Mouse (Mus musculus) hindbrain, embryonic 14.5 days (tissue): ENCODE measurements around the gene Hlf. TPM values are rescaled to one million over a fixed set of nuclear protein-coding genes. Genes with fewer than 3 reads are reported as not detected.

ENCODE experiments used
- ATAC-seq: fragments of 200-750 bp; cut with Nextera tagmentation; 2 replicates; pipeline ENCODE4 v1.8.0; 2017; ENCODE audit warnings: moderate number of reproducible peaks, mild to moderate bottlenecking, moderate TSS enrichment, moderate library complexity; ENCODE audit not compliant: low FRiP score
- DNase-seq: peaks from one replicate; pipeline ENCODE4 v3.0.0-alpha.2; 2015; ENCODE audit warnings: low spot score
- H3K27ac ChIP-seq: fragments of 300-500 bp; sonication (generic); 2 replicates; pipeline ENCODE4 v1.5.1; 2014; ENCODE audit warnings: mild to moderate bottlenecking, moderate library complexity
- H3K27me3 ChIP-seq: fragments of 300-500 bp; sonication (generic); 2 replicates; pipeline ENCODE4 v1.6.1; 2014; ENCODE audit warnings: mild to moderate bottlenecking, low read length, mixed read lengths; ENCODE audit not compliant: control insufficient read depth, insufficient read depth
- H3K36me3 ChIP-seq: fragments of 300-500 bp; sonication (generic); replicated peaks from 2 replicates; pipeline ENCODE4 v1.6.1; 2014; ENCODE audit not compliant: control insufficient read depth, insufficient read depth
- H3K4me1 ChIP-seq: fragments of 300-500 bp; sonication (generic); replicated peaks from 2 replicates; pipeline ENCODE4 v1.6.1; 2014; ENCODE audit warnings: antibody characterized with exemption, low read length, mixed read lengths; ENCODE audit not compliant: control insufficient read depth, insufficient read depth
- H3K4me2 ChIP-seq: fragments of 300-500 bp; sonication (generic); replicated peaks from 2 replicates; pipeline ENCODE4 v1.6.1; 2014; ENCODE audit warnings: mild to moderate bottlenecking, moderate library complexity
- H3K4me3 ChIP-seq: fragments of 300-500 bp; sonication (generic); replicated peaks from 2 replicates; pipeline ENCODE4 v1.5.1; 2014; ENCODE audit warnings: mild to moderate bottlenecking, low read length
- H3K9ac ChIP-seq: fragments of 300-500 bp; sonication (generic); 2 replicates; pipeline ENCODE4 v1.6.1; 2014
- H3K9me3 ChIP-seq: fragments of 300-500 bp; sonication (generic); 2 replicates; pipeline ENCODE4 v1.6.1; 2016; ENCODE audit warnings: low read length; ENCODE audit not compliant: control insufficient read depth
- WGBS: fragments of 180-500 bp; shearing (Covaris S2); extraction: QIAGEN DNeasy Blood & Tissue Kit; methylation state at CpG from one replicate; pipeline ENCODE4 v1.1.7; 2014; 5-methylcytosine and 5-hydroxymethylcytosine counted together
- polyA plus RNA-seq: library from polyadenylated mRNA; unstranded; fragments of >200 nt; fragmentation: Nextera tagmentation; extraction: Ambion mirVana; gene quantifications from 2 replicates; pipeline ENCODE4 v1.2.1, GENCODE M21; 2014

Hlf gene
- polyA plus RNA-seq, 1 experiment from 2014 or later = 3.6 TPM

DNA sequence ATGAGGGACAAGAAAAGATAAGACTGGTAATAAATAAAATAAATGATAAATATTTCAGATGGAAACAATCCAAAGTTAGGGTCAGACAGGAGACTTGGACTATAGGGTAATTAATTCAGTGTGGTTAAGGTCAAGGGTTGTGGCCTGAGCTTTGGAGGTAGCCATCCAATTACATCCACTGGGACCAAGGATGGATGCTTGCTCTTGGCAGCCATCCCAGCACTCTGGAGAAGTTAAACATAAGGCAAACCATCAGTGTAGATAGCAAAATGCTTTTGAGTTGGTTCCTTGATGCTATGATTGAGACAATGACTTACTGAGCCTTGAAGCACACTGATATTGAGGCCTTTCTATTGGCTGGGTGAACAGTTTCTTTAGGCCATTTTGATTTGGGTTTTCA is 97.9 kb downstream of the Hlf start:
- no peak overlapping the region for H3K4me3 ChIP-seq
- no peak overlapping the region for H3K4me2 ChIP-seq
- ATAC-seq (no peak), DNase-seq (no peak)
- no peaks in the 10 kb centered on the region for H3K27me3 ChIP-seq
- no peaks in the 10 kb centered on the region for H3K36me3 ChIP-seq
- no peaks in the 10 kb centered on the region for H3K9me3 ChIP-seq
- no peak overlapping the region for H3K9ac ChIP-seq
- no peaks in the 10 kb centered on the region for H3K4me1 ChIP-seq
- no peak overlapping the region for H3K27ac ChIP-seq

- WGBS = 56% methylated on average over 4 of the region's 4 CpGs
- Histone ChIP-seq H3K36me3 (no peaks in the 10 kb centered on the region), H3K4me2 (no peak overlapping the region), H3K27ac (no peak overlapping the region), H3K4me3 (no peak overlapping the region), H3K4me1 (no peaks in the 10 kb centered on the region), H3K9ac (no peak overlapping the region), H3K9me3 (no peaks in the 10 kb centered on the region), H3K27me3 (no peaks in the 10 kb centered on the region)
- no peak for DNase-seq
- ATAC-seq = no peak
Observed at GRCm38 (mm10) chr11:90291156-90291555, 99.5 kb downstream of the Hlf start.

DNA sequence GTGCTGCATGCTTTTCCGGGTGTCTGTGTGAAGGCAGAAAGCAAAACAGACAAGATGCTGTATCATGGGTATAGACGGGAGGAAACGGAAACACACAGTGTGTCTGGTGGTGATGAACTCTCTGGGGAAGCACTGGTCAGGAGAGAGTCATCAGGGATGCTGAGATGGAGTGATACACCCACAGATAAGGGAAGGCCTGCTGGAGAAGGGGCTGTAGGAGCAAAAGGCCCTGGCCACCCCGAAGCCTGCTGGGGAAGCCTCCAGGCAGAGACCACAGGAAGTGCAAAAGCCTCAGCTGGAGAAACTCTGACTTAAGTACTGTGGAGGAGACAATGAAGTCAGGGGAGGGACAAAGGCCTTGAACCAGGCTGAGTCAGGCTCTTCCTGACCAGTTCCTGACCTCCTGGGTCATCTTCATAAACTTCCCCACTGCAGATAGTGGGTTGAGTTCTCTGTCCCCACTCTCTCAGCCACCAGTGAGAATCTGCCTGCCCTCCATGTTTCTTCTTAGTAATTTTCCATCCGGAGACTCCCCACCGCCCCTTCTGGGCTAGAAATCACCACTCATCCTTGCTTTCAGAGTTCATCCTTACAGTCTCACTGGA is 104.0 kb downstream of the Hlf start:
- 85% methylated on average over 6 of the region's 6 CpGs for WGBS
- H3K4me2 ChIP-seq = no peak overlapping the region
- H3K9ac ChIP-seq = no peak overlapping the region
- no peak for ATAC-seq
- no peak for DNase-seq
- no peak overlapping the region for H3K4me3 ChIP-seq
- H3K27me3 ChIP-seq = no peaks in the 10 kb centered on the region
- no peaks in the 10 kb centered on the region for H3K9me3 ChIP-seq
- H3K4me1 ChIP-seq = no peaks in the 10 kb centered on the region
- no peaks in the 10 kb centered on the region for H3K36me3 ChIP-seq
- H3K27ac ChIP-seq = no peak overlapping the region

Other genes with a start within 250 kb of the Hlf start
- 20.4 and 25.6 TPM in 2 replicates for gene Gm45716, start 203.2 kb downstream of the Hlf start, polyA plus RNA-seq
- gene Mmd, start 141.4 kb downstream of the Hlf start, polyA plus RNA-seq = 88.3 and 97.8 TPM in 2 replicates
- 18.8 and 19.4 TPM in 2 replicates for gene Stxbp4, start 247.2 kb upstream of the Hlf start, polyA plus RNA-seq
- gene Cox11, start 247.3 kb upstream of the Hlf start, polyA plus RNA-seq = 28.4 and 31.5 TPM in 2 replicates